Mouse (Mus musculus) C2C12 (cell line): ENCODE measurements around the gene Bco2. TPM values are rescaled to one million over a fixed set of nuclear protein-coding genes. Genes with fewer than 3 reads are reported as not detected.
A peak's percentile ranks its signal among the peaks of the same experiment; 100 is the strongest.

ENCODE experiments used
- H3K27me3 ChIP-seq: one replicate; pipeline ENCODE4 v1.6.1; 2011; ENCODE audit not compliant: control insufficient read depth, insufficient read depth, insufficient read length
- H3K36me3 ChIP-seq: one replicate; pipeline ENCODE4 v1.6.1; 2011; ENCODE audit not compliant: control insufficient read depth, insufficient read depth
- H3K4me3 ChIP-seq: one replicate; pipeline ENCODE4 v1.5.1; 2011; ENCODE audit warnings: mild to moderate bottlenecking, control low read depth; ENCODE audit not compliant: poor library complexity, insufficient read depth, severe bottlenecking
- H3K79me2 ChIP-seq: one replicate; pipeline ENCODE4 v1.6.1; 2011; ENCODE audit not compliant: control insufficient read depth, insufficient read depth
- H3K79me3 ChIP-seq: one replicate; pipeline ENCODE4 v1.6.1; 2011; ENCODE audit warnings: low read depth, control low read depth
- H3ac ChIP-seq: one replicate; pipeline ENCODE3; 2011; ENCODE audit warnings: low read depth; ENCODE audit not compliant: control insufficient read depth, insufficient read length
- CEBPB ChIP-seq: IDR thresholded peaks from one replicate; pipeline ENCODE4 v1.6.1; 2011; ENCODE audit warnings: low read depth, mild to moderate bottlenecking, control low read depth, moderate library complexity
- CTCF ChIP-seq: IDR thresholded peaks from one replicate; pipeline ENCODE4 v1.5.1; 2011; ENCODE audit not compliant: control insufficient read depth, insufficient read depth, insufficient read length
- FOSL1 ChIP-seq: IDR thresholded peaks from one replicate; pipeline ENCODE4 v1.8.0; 2011; ENCODE audit warnings: mild to moderate bottlenecking, low read length; ENCODE audit not compliant: poor library complexity, insufficient read depth, severe bottlenecking
- MAX ChIP-seq: IDR thresholded peaks from one replicate; pipeline ENCODE4 v1.6.1; 2011; ENCODE audit warnings: mild to moderate bottlenecking, control low read depth
- MYOD1 ChIP-seq: IDR thresholded peaks from one replicate; pipeline ENCODE4 v1.6.1; 2011; ENCODE audit warnings: low read depth; ENCODE audit not compliant: control insufficient read depth, insufficient read length
- MYOG ChIP-seq: IDR thresholded peaks from one replicate; pipeline ENCODE4 v1.6.1; 2011; ENCODE audit not compliant: control insufficient read depth, insufficient read length; ENCODE audit errors: extremely low read depth
- USF1 ChIP-seq: IDR thresholded peaks from one replicate; pipeline ENCODE4 v1.6.1; 2011; ENCODE audit warnings: low read depth, mild to moderate bottlenecking, control low read depth, moderate library complexity
- polyA plus RNA-seq: library from polyadenylated mRNA; unstranded; fragments of >200 nt; fragmentation: generic; extraction: Trizol; gene quantifications from one replicate; pipeline ENCODE4 v1.2.1, GENCODE M21; 2012; ENCODE audit warnings: missing spikeins

Bco2 gene
- polyA plus RNA-seq, 1 experiment: 0.02 TPM

- no peak overlapping the region for H3K4me3 ChIP-seq
- no peaks in the 10 kb centered on the region for H3K27me3 ChIP-seq
- no peaks in the 10 kb centered on the region for H3K79me3 ChIP-seq
- no peaks in the 10 kb centered on the region for H3K36me3 ChIP-seq
- H3ac ChIP-seq: no peak overlapping the region
- TF ChIP-seq CTCF (no peak), MYOD1 (no peak), CEBPB (no peak), USF1 (no peak), MYOG (no peak)
- no peaks in the 10 kb centered on the region for H3K79me2 ChIP-seq
Measured at GRCm38 (mm10) chr9:50586955-50587354, 32.0 kb upstream of the Bco2 start.

DNA sequence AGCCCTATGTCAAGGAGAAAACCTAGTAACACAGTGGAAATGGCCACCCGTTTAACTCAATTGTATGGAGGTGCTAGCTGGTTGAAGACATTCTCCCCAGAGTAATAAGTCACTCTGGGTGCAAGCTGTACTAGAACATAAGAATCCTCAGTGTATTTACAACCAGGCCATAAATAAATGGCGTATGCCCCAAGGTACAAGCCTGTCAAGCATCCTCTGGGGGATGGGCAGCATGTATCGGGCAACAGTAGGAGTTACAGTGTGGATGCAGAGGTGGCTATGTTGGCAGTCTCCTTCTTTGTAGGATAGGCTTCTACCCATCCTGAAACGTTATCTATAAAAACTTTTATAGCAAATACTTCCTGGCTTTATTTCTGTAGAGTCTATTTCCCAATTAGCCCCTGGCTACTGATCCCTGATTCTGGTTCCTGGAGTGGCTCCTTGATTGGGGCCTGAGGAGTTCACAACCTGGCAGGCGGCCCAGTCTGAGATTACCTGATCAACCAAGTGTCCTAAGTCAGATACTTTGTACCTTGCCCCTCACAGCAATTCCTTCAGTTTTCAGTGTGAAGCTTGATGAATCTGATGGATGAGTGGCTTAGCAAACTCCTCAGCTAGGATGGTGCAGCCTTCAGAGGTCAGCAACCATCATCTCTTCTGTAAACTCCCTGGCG, 30.3 kb upstream of the Bco2 start:
- no peaks in the 10 kb centered on the region for H3K79me3 ChIP-seq
- TF ChIP-seq MAX (no peak), CTCF (no peak), FOSL1 (no peak), MYOD1 (no peak), MYOG (no peak), CEBPB (no peak), USF1 (no peak)
- no peaks in the 10 kb centered on the region for H3K79me2 ChIP-seq
- no peak overlapping the region for H3K4me3 ChIP-seq
- no peaks in the 10 kb centered on the region for H3K27me3 ChIP-seq
- H3ac ChIP-seq: no peak overlapping the region
- no peaks in the 10 kb centered on the region for H3K36me3 ChIP-seq

- TF ChIP-seq FOSL1 (no peak), USF1 (no peak), MYOD1 (no peak), MYOG (no peak), CTCF (no peak)
- Histone ChIP-seq H3K79me3 (no peaks in the 10 kb centered on the region), H3K27me3 (no peaks in the 10 kb centered on the region), H3K36me3 (no peaks in the 10 kb centered on the region), H3K79me2 (no peaks in the 10 kb centered on the region), H3K4me3 (no peak overlapping the region), H3ac (no peak overlapping the region)
Measured at GRCm38 (mm10) chr9:50580370-50580769, 25.4 kb upstream of the Bco2 start.

- Histone ChIP-seq H3K79me3 (no peaks in the 10 kb centered on the region), H3ac (no peak overlapping the region)
- TF ChIP-seq MAX: peak; percentile 30
- no peak for TF ChIP-seq MYOG
Measured at GRCm38 (mm10) chr9:50569599-50570525, 14.9 kb upstream of the Bco2 start.

DNA sequence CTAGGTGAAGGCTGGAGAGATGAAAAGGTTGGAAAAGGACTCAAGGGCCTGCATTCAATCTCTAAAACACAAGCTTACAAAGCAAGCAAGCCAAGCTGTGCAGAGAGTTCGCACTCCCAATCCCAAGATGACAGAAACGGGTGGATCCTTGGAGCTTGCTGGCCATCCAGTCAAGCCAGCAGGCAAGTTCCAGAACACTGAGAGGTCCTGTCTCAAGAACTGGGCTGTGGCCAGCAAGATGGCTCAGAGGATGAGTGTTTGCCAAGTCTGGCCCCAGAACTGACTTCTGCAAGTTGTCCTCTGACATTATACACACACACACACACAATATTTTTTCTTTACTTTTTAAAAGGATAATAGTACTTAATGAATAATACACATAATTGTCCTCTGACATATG, 12.9 kb upstream of the Bco2 start:
- TF ChIP-seq MYOG (no peak), MAX (no peak), USF1 (no peak), CTCF (no peak), MYOD1 (no peak), FOSL1 (no peak), CEBPB (no peak)
- no peak overlapping the region for H3ac ChIP-seq
- no peaks in the 10 kb centered on the region for H3K36me3 ChIP-seq
- H3K4me3 ChIP-seq: no peak overlapping the region
- H3K79me3 ChIP-seq: no peaks in the 10 kb centered on the region
- no peaks in the 10 kb centered on the region for H3K79me2 ChIP-seq
- no peaks in the 10 kb centered on the region for H3K27me3 ChIP-seq

More at GRCm38 (mm10) chr9:50569599-50570525, 14.9 kb upstream of the Bco2 start:
- Histone ChIP-seq H3K79me2 (no peaks in the 10 kb centered on the region), H3K27me3 (no peaks in the 10 kb centered on the region), H3K4me3 (no peak overlapping the region), H3K36me3 (no peaks in the 10 kb centered on the region)

DNA sequence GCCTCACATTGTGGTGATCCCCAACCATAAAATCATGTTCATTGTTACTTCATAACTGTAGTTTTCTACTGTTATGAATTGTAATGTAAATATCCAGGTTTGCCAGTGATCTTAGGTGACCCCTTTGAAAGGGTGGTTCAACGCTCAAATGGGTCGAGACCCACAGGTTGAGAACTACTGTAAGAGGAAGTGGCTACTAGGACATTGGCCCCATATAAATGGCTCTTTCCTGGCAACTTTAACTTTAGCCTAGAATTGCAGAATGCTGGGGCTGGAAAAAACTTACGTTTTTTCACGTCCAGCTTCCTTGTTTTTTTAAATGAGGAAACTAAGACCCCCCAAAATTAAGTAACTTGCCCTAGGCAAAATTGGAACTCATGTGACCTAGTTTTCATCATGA, 12.4 kb upstream of the Bco2 start:
- Histone ChIP-seq H3K79me2 (no peaks in the 10 kb centered on the region), H3K36me3 (no peaks in the 10 kb centered on the region), H3K27me3 (no peaks in the 10 kb centered on the region), H3K79me3 (no peaks in the 10 kb centered on the region), H3K4me3 (no peak overlapping the region), H3ac (no peak overlapping the region)
- TF ChIP-seq FOSL1 (no peak), CTCF (no peak), MAX (no peak), MYOG (no peak), MYOD1 (no peak), USF1 (no peak), CEBPB (no peak)
